In the genomic region with DNA sequence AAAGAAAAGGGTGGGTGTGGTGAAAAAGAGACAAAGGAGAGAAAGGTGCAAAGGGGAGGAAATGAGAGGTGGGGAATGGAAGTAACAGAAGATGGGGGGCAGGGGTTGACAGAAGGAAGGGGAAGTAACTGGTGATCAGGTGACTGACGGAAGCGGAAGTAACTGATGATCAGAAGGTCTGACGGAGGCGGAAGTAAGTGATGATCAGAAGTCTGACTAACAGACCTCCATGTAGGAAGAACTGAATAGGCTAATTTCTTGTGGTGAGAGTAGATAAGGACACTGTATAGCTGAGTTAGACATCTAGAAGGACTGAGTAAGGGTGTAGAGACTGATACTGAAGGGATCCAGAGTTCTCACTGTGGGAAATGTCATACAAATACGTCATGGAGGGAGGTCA, we compare ENCODE assay signal across 1 mouse cellular context.
TF ChIP-seq lines count a peak whose summit lies in the region.

No protein-coding gene starts in this region.

TF ChIP-seq in MEL, 35 proteins besides CTCF, POLR2A, EP300 and RAD21 (continued from another document):
- TF ChIP-seq ZMIZ1 (IDR thresholded peaks at IDR 0.05; ENCODE audit: low read depth, low read length): no peak
- TF ChIP-seq BHLHE40 (IDR thresholded peaks at IDR 0.05; ENCODE audit: borderline replicate concordance, low read depth, low read length): peak; percentile 69
- TF ChIP-seq MYC (IDR thresholded peaks at IDR 0.05; ENCODE audit: low read depth, low read length): no peak
- no peak for TF ChIP-seq SMC3 (IDR thresholded peaks at IDR 0.05; ENCODE audit: low read depth, low read length)
- no peak for TF ChIP-seq MEF2A (IDR thresholded peaks at IDR 0.05; ENCODE audit: extremely low read depth, insufficient replicate concordance, low read depth, low read length, poor library complexity, severe bottlenecking)
- no peak for TF ChIP-seq E2F4 (IDR thresholded peaks at IDR 0.05; ENCODE audit: borderline replicate concordance, low read depth, low read length)
- no peak for TF ChIP-seq MAZ (IDR thresholded peaks at IDR 0.05; ENCODE audit: low read depth, low read length)
- peak; percentile 90 for TF ChIP-seq GATA1 (IDR thresholded peaks at IDR 0.05; ENCODE audit: low read depth, low read length)
- no peak for TF ChIP-seq ZC3H11A (IDR thresholded peaks at IDR 0.05; ENCODE audit: low read depth, low read length)
- 0 out of 2 replicates have a peak, but pooled peaks have one; percentile 50 for TF ChIP-seq MAFK (IDR thresholded peaks at IDR 0.05; ENCODE audit: borderline replicate concordance, low read depth, low read length)
- peak; percentile 72 for TF ChIP-seq TBP (IDR thresholded peaks at IDR 0.05; ENCODE audit: low read depth, low read length)
TF ChIP-seq in MEL: peak in this region for 11.
